Mouse (Mus musculus) forebrain, postnatal 0 days (tissue): Measurements from ENCODE around the gene Hmgn2. TPM values are rescaled to one million over a fixed set of nuclear protein-coding genes. Genes with fewer than 3 reads are reported as not detected.
A peak's percentile ranks its signal among the peaks of the same experiment; 100 is the strongest.

Source experiments
- ATAC-seq: fragments of 200-750 bp; cut with Nextera tagmentation; 2 replicates; pipeline ENCODE4 v1.8.0; 2017; ENCODE audit warnings: mild to moderate bottlenecking, moderate library complexity
- DNase-seq: peaks from one replicate; pipeline ENCODE4 v3.0.0-alpha.2; 2015
- H3K27ac ChIP-seq: fragments of 300-500 bp; sonication (generic); 2 replicates; pipeline ENCODE4 v1.5.1; 2014; ENCODE audit warnings: low read depth, mild to moderate bottlenecking, antibody characterized with exemption, low read length, moderate library complexity, mixed read lengths
- H3K27me3 ChIP-seq: fragments of 300-500 bp; sonication (generic); 2 replicates; pipeline ENCODE4 v1.6.1; 2014; ENCODE audit warnings: mild to moderate bottlenecking, low read length, mixed read lengths; ENCODE audit not compliant: insufficient read depth
- H3K36me3 ChIP-seq: fragments of 300-500 bp; sonication (generic); 2 replicates; pipeline ENCODE4 v1.6.1; 2014; ENCODE audit warnings: mild to moderate bottlenecking, moderate library complexity; ENCODE audit not compliant: insufficient read depth
- H3K4me1 ChIP-seq: fragments of 300-500 bp; sonication (generic); 2 replicates; pipeline ENCODE4 v1.6.1; 2014; ENCODE audit warnings: antibody characterized with exemption; ENCODE audit not compliant: insufficient read depth
- H3K4me2 ChIP-seq: fragments of 300-500 bp; sonication (generic); 2 replicates; pipeline ENCODE4 v1.6.1; 2014; ENCODE audit warnings: low read depth, mild to moderate bottlenecking, moderate library complexity
- H3K4me3 ChIP-seq: fragments of 300-500 bp; sonication (generic); 2 replicates; pipeline ENCODE4 v1.5.1; 2014; ENCODE audit warnings: low read depth, low read length, mixed read lengths
- H3K9ac ChIP-seq: fragments of 300-500 bp; sonication (generic); 2 replicates; pipeline ENCODE4 v1.6.1; 2014; ENCODE audit warnings: mild to moderate bottlenecking
- H3K9me3 ChIP-seq: fragments of 300-500 bp; sonication (generic); 2 replicates; pipeline ENCODE4 v1.6.1; 2016; ENCODE audit warnings: low read length
- CTCF ChIP-seq: sonication (generic); IDR thresholded peaks from 2 replicates; pipeline ENCODE4 v1.5.1; 2016; ENCODE audit warnings: antibody characterized with exemption, control low read depth, low read depth
- WGBS: fragments of 180-500 bp; shearing (Covaris S2); extraction: QIAGEN DNeasy Blood & Tissue Kit; methylation state at CpG from one replicate; pipeline ENCODE4 v1.1.7; 2014; 5-methylcytosine and 5-hydroxymethylcytosine counted together
- polyA plus RNA-seq: library from polyadenylated mRNA; unstranded; fragments of >200 nt; fragmentation: Nextera tagmentation; extraction: Ambion mirVana; gene quantifications from 2 replicates; pipeline ENCODE4 v1.2.1, GENCODE M21; 2015
- total RNA-seq: library from RNA; depleted of rRNA; stranded (reverse); fragments of >200 nt; gene quantifications from 2 replicates; pipeline ENCODE4 v1.2.3, GENCODE M21; 2014

Gene Hmgn2
- total and polyA plus RNA-seq, 2 experiments from 2014 or later: 408 to 1,226 TPM

DNA sequence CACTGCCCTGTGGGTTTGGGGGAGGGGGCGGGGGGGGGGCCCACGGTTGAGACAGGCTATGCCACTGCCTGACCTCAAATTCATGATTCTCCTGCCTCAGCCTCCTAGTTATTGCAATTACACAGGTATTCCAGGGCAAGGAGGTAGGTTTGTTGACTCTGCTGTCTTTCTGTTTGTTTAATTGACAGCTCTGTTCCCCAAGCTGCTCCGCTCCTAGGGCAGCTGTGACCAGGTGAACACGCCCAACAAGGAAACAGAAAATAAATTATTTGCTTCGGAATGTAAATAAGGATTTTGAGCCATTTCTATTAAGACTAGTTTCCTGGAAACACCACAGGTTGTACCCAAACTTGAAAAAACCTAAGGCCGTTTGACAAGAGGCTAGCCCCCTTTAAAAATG, 41.3 kb upstream of the Hmgn2 start:
- DNase-seq: no peak
- Histone ChIP-seq H3K36me3 (no peaks in the 10 kb centered on the region), H3K9ac (no peak overlapping the region), H3K27ac (no peak overlapping the region), H3K9me3 (no peaks in the 10 kb centered on the region), H3K4me3 (no peak overlapping the region), H3K4me2 (no peak overlapping the region), H3K4me1 (no peaks in the 10 kb centered on the region), H3K27me3 (no peaks in the 10 kb centered on the region)
- ATAC-seq: no peak
- 56% methylated on average over 6 of the region's 6 CpGs for WGBS
- TF ChIP-seq CTCF: no peak

GRCm38 (mm10) chr4:134006845-134007244, 38.4 kb upstream of the Hmgn2 start:
- Histone ChIP-seq H3K4me1 (no peaks in the 10 kb centered on the region), H3K4me3 (no peak overlapping the region), H3K36me3 (no peaks in the 10 kb centered on the region), H3K9me3 (no peaks in the 10 kb centered on the region), H3K4me2 (no peak overlapping the region), H3K27me3 (no peaks in the 10 kb centered on the region), H3K9ac (no peak overlapping the region), H3K27ac (no peak overlapping the region)
- WGBS: 94% methylated on average over 3 of the region's 3 CpGs
- ATAC-seq: no peak
- DNase-seq: no peak
- no peak for TF ChIP-seq CTCF

DNA sequence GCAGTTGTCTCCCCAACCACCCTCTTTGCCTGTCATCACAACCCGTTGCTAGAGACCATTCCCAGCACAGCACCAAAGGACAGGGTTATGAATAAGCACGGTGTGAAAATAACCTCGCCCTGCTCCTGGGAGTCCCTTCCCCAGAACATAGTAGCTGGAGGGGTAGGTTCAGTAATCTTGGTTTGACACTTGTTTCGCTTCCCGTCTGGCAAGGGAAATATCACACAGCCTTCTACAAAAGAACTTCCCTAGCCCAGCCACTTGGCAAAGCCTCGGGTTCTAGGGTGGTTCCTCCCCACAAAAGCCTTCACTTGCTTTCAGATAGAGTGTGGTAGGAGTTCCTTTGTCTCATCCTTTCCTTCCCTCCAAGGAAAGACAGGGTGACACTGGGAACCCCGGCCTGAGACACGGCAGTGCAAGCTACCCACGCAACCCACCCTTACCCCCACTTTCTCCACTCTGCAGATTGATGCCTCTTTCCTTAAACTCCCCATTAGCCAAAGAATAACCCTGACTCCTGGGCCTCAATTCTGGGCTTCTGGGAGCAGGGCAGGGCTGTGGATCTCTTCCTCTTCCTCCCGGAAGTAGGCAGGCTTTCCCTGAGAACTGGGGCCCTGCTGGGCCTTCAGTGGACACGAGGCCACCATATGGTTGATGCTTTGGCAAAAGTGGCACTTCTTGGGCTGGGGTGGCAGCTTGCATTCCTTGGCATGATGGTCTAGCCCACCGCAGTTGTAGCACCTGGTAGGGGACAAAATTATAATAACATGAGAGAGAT, 37.3 kb upstream of the Hmgn2 start:
- ATAC-seq: no peak
- no peak overlapping the region for H3K9ac ChIP-seq

DNA sequence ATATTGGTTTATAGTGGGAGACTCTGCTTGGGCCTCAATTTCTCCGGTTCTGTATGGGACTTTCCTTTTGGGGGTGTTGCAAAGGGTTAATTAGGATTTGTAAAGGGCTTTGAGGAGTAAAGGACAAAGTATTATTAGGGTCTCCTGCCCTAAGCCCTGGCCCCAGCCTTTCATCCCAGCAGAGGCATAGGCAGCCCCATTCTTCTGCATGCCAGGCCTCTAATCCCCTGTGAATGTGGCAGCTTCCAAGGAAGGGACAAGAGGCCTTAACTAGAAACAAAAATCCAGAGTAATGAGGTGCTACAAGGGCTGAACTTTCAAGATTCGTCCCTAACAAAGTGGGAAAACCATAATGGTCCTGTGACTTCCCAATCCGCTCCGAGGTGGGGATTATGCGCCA, 34.5 kb upstream of the Hmgn2 start:
- no peak overlapping the region for H3K4me2 ChIP-seq
- TF ChIP-seq CTCF: no peak
- no peak overlapping the region for H3K27ac ChIP-seq
- no peak overlapping the region for H3K4me3 ChIP-seq
- DNase-seq (no peak), ATAC-seq (no peak)
- WGBS: 9% methylated on average over 5 of the region's 5 CpGs
- H3K9me3 ChIP-seq: no peaks in the 10 kb centered on the region
- H3K36me3 ChIP-seq: no peaks in the 10 kb centered on the region
- no peak overlapping the region for H3K9ac ChIP-seq
- no peaks in the 10 kb centered on the region for H3K4me1 ChIP-seq
- H3K27me3 ChIP-seq: no peaks in the 10 kb centered on the region

More for the DNA sequence above, 37.3 kb upstream of the Hmgn2 start:
- Histone ChIP-seq H3K36me3 (no peaks in the 10 kb centered on the region), H3K27me3 (no peaks in the 10 kb centered on the region), H3K9me3 (no peaks in the 10 kb centered on the region), H3K4me2 (no peak overlapping the region), H3K27ac (no peak overlapping the region), H3K4me1 (no peaks in the 10 kb centered on the region), H3K4me3 (no peak overlapping the region)
- WGBS: 57% methylated on average over 12 of the region's 12 CpGs
- no peak for DNase-seq
- TF ChIP-seq CTCF: no peak

DNA sequence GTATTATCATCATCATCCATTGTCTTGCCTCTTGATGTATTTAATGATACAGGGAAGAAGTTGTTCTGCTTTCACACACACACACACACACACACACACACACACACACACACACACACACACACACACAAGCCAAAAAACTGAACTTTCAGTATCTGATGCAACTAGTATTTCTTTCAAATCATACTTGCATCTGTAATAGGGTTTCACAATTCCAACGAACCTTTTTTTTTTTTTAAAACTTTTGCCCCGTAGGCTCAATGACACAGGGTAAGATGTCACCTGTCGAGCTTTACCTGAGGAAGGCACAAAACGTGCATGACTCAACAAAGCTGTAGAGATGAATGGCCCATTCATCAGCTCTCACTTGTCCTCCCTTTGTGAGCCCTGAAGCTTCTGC, 33.8 kb upstream of the Hmgn2 start:
- H3K27ac ChIP-seq: no peak overlapping the region
- ATAC-seq (no peak), DNase-seq (no peak)
- no peak overlapping the region for H3K4me2 ChIP-seq
- H3K4me1 ChIP-seq: no peaks in the 10 kb centered on the region
- no peaks in the 10 kb centered on the region for H3K27me3 ChIP-seq
- no peaks in the 10 kb centered on the region for H3K36me3 ChIP-seq
- no peak for TF ChIP-seq CTCF
- H3K4me3 ChIP-seq: no peak overlapping the region
- WGBS: 12% methylated on average over 4 of the region's 4 CpGs
- no peak overlapping the region for H3K9ac ChIP-seq
- H3K9me3 ChIP-seq: no peaks in the 10 kb centered on the region

- Histone ChIP-seq H3K27ac (no peak overlapping the region), H3K4me1 (no peaks in the 10 kb centered on the region), H3K9me3 (no peaks in the 10 kb centered on the region), H3K36me3 (no peaks in the 10 kb centered on the region), H3K4me2 (no peak overlapping the region), H3K9ac (no peak overlapping the region), H3K27me3 (no peaks in the 10 kb centered on the region), H3K4me3 (no peak overlapping the region)
- WGBS: 58% methylated on average over 10 of the region's 10 CpGs
- no peak for ATAC-seq
- DNase-seq: no peak
- peak; percentile 33; the same call in 1 of the 2 replicates for TF ChIP-seq CTCF
These were observed 33.3 kb upstream of the Hmgn2 start for GRCm38 (mm10) chr4:134001710-134002109.
